Mouse (Mus musculus): ENCODE results near the gene Ak8.

Ak8 gene

DNA sequence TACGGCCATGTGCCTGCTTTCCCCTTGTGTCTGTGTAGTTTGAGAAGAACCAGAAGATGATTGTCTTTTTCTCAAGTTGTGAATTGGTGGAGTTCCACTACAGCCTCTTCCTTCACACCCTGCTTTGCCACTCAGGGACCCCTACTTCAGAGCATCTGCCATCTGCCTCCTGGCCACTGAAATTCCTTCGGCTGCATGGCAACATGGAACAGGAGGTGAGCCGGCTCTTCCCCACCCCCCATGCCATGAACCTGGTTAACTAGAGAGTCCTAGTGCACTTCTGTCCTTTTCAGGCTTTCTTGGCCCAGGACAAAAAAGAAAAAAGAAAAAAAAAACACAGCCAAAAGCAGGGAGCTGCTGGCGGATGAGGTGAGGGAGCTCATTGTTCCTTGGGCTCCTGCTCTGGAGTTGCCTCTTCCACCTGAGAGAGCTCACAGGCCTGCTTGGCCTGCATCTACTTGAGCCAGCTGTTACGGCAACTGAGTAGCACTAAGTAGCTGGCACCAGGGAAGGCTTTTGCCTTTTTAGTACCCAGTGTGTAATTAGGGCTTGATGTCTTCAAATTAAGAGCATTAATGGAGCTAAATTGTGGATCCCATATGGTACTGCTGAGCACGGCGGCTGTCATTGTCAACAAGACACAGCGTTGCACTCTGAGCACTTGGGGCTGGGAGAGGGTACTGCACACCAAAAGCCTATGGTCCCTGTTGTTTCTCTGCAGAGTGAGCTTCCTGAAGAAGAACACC lies 160.9 kb downstream of the Ak8 start:
- no peak for DNase-seq (ENCODE audit: inconsistent age in 2 of 2, low spot score in 1 of 2)

All from adrenal gland, adult (tissue).